Mouse (Mus musculus): Measurements from ENCODE around the gene Gm21188.
"Not testable (repeated sequence)": the region's sequence is repeated elsewhere in the genome, so short reads cannot be mapped to it uniquely, and the experiment has no call there.

- not testable (repeated sequence) for TF ChIP-seq CTCF (IDR thresholded peaks at IDR 0.05; ENCODE audit: extremely low read depth, insufficient read depth, insufficient read length, insufficient replicate concordance); POLR2A (IDR thresholded peaks at IDR 0.05; ENCODE audit: low read depth, low read length)
These were observed 53.4 kb downstream of the Gm21188 start for GRCm38 (mm10) chr13:119998442-119999086.

Measured in spleen, adult 2 months (tissue).